Mouse (Mus musculus) olfactory bulb, adult 2 months (tissue): ENCODE data around the gene Myh7.

Experiments used
- CTCF ChIP-seq: fragments of 200-500 bp; IDR thresholded peaks from 2 replicates; pipeline ENCODE4 v1.5.1; 2012; ENCODE audit warnings: low read depth, mild to moderate bottlenecking, low read length, moderate library complexity; ENCODE audit not compliant: insufficient read depth
- POLR2A ChIP-seq: fragments of 200-500 bp; IDR thresholded peaks from 2 replicates; pipeline ENCODE4 v1.6.1; 2012; ENCODE audit warnings: mild to moderate bottlenecking, low read depth, low read length, moderate library complexity; ENCODE audit not compliant: insufficient read depth

DNA sequence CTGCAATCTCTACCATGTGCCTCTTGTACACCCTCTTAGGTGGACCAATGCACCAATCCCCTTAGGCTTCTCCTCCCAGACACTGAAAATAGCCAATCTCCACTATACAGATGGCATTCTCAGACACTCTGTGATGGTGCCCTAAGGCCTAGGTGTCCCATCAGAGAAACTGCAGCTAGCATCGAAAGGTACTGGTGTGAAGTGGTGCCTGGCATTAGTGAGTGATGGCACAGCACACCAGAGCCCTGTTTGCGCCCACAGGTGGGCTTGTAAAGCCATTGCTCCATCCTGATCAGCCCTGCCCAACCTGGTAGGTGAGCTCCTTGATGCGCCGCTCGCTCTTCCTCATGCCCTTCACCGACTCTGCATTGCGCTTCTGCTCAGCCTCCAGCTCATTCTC lies 50.5 kb downstream of the Myh7 start:
- no peak for TF ChIP-seq POLR2A
- TF ChIP-seq CTCF, result no peak
